In the genomic region with DNA sequence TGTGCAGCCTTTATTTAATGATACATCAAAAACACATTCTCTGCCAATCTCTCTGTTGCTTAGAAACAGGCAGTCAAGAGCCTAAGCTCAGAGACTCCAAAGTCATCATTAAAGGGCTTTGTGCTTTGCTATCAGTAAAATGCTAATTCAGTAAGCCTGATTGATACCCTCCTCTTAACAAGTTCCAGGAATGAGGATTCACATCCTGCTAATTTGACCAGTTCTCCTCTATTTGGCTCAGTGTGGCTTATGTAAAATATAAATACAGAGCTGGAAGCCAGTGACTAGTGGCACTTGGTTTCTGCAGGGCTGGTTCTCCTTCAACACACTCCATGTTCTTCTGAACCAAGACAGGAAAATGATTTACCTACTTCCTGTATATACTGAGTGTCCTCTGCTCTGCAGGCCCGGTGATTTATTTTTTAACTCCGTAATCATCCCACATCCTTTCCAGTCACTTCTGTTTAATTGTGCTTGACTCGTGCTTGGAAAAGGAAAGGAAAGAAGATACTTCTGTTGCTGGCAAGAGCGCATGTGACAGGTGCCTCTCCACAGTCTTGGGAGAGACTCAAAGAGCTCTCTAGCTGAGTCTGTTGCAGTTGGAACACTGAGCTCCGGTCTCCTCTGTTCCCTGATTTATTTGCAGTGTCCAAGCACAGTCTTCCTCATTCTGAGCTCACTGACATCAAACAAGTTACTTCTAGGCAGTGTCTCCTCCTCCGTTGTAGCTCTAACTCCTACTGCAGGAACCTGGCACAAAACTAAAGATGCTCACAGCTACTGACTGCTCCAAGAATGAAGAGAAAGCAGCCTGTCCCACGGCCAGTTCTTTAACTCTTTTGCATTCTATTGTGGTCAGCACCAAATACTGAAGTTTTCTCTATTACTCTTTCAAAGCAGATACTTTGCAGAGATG, we compare ENCODE assay signal across 10 mouse cellular contexts.
DNase-seq lines count a peak whose midpoint lies in the region; ATAC-seq and TF ChIP-seq lines count a peak whose summit lies in the region.
"Had no signal": no experiment of that assay in that cellular context is flagged by ENCODE, and none has a peak within 500 bp of the region (broad histone marks: within the 10 kb centered on the region; RNA-seq: fewer than 3 reads in every experiment).

No protein-coding gene starts in this region.

- no peak overlapping the region; the same call in 1 of the 2 replicates for H3K4me2 ChIP-seq in kidney, embryonic 14.5 days (replicated peaks; ENCODE audit: low read depth, low read length)
- H3K4me2 ChIP-seq in forebrain, embryonic 12.5 days = no peak overlapping the region

- no peak for TF ChIP-seq CTCF in brain, embryonic 14.5 days (IDR thresholded peaks at IDR 0.05; ENCODE audit: borderline replicate concordance, extremely low read depth, insufficient read depth, insufficient read length)

- 0 out of 2 replicates have a peak, but pooled peaks cover 7% of the 10 kb centered on the region for H3K4me1 ChIP-seq in kidney, embryonic 14.5 days (ENCODE audit: control insufficient read depth, insufficient read depth, low read length)
- H3K4me1 ChIP-seq in forebrain, embryonic 12.5 days = peaks cover 19% of the 10 kb centered on the region

- H3K4me3 ChIP-seq in kidney, embryonic 14.5 days (ENCODE audit: low read length) = no peak overlapping the region
- H3K4me3 ChIP-seq in forebrain, embryonic 12.5 days (replicated peaks) = no peak overlapping the region

- no peak overlapping the region for H3K9ac ChIP-seq in kidney, embryonic 14.5 days (ENCODE audit: low read depth, low read length)
- H3K9ac ChIP-seq in forebrain, embryonic 12.5 days = no peak overlapping the region
- H3K9ac ChIP-seq: liver, postnatal 0 days had no signal

- no peak for DNase-seq in kidney, adult 11 months
- peak; percentile 90 for DNase-seq in brain, embryonic 14.5 days (ENCODE audit: low read depth)
- DNase-seq in lung, postnatal 14 days = peak; percentile 3
- DNase-seq in thymus, postnatal 10 days (ENCODE audit: low spot score in 2 of 2) = no peak
- DNase-seq in adrenal gland, adult (ENCODE audit: inconsistent age in 2 of 2, low spot score in 1 of 2) = no peak
- DNase-seq in ovary, adult 18-20 months (ENCODE audit: low spot score) = no peak
- DNase-seq: liver, postnatal 0 days; thymus, adult 2 months had no signal

- H3K9me3 ChIP-seq in kidney, embryonic 14.5 days (ENCODE audit: control insufficient read depth, low read length) = no peaks in the 10 kb centered on the region
- H3K9me3 ChIP-seq in forebrain, embryonic 12.5 days = no peaks in the 10 kb centered on the region

- ATAC-seq in kidney, embryonic 14.5 days (ENCODE audit: low FRiP score, low TSS enrichment) = peak; percentile 88
- ATAC-seq in forebrain, embryonic 12.5 days (ENCODE audit: low FRiP score) = peak; percentile 75
- ATAC-seq: liver, postnatal 0 days had no signal

- H3K27ac ChIP-seq in kidney, embryonic 14.5 days (ENCODE audit: low read depth, low read length) = no peak overlapping the region
- H3K27ac ChIP-seq in forebrain, embryonic 12.5 days = 0 out of 2 replicates have a peak overlapping the region, but pooled peaks have one; percentile 8

- no peaks in the 10 kb centered on the region for H3K27me3 ChIP-seq in kidney, embryonic 14.5 days (ENCODE audit: control insufficient read depth, insufficient read depth, low read length)
- no peaks in the 10 kb centered on the region; the same call in 1 of the 2 replicates for H3K27me3 ChIP-seq in forebrain, embryonic 12.5 days

- TF ChIP-seq POLR2A in brain, embryonic 14.5 days (IDR thresholded peaks at IDR 0.05; ENCODE audit: borderline replicate concordance, extremely low read depth, insufficient read depth, insufficient read length, poor library complexity, severe bottlenecking) = no peak

- whole genome bisulfite sequencing in kidney, embryonic 14.5 days = 13% methylated on average over 7 of the region's 7 CpGs
- 70% methylated on average over 7 of the region's 7 CpGs for WGBS in forebrain, embryonic 12.5 days

- no peaks in the 10 kb centered on the region for H3K36me3 ChIP-seq in kidney, embryonic 14.5 days (ENCODE audit: control insufficient read depth, insufficient read depth, low read length)
- no peaks in the 10 kb centered on the region for H3K36me3 ChIP-seq in forebrain, embryonic 12.5 days (replicated peaks)

Comparison
In these comparisons a context has a peak if more than half of its experiments do, and no peak if none do; other contexts are left out.
1. DNase-seq: peak in brain, embryonic 14.5 days (single experiment) and lung, postnatal 14 days (single experiment); none in kidney, adult 11 months (single experiment), thymus, postnatal 10 days (0 of 2), adrenal gland, adult (0 of 2) and ovary, adult 18-20 months (single experiment).